Mouse (Mus musculus) heart, embryonic 11.5 days (tissue): ENCODE data around the gene Rmi2. TPM values are rescaled to one million over a fixed set of nuclear protein-coding genes. Genes with fewer than 3 reads are reported as not detected.

Experiments
- ATAC-seq: fragments of 200-750 bp; cut with Nextera tagmentation; replicated peaks from 2 replicates; pipeline ENCODE4 v1.8.0; 2017; ENCODE audit warnings: moderate library complexity; ENCODE audit not compliant: insufficient number of reproducible peaks, low FRiP score, low TSS enrichment
- H3K27ac ChIP-seq: fragments of 300-500 bp; sonication (generic); 2 replicates; pipeline ENCODE4 v1.5.1; 2014; ENCODE audit warnings: mild to moderate bottlenecking, low read depth, low read length
- H3K27me3 ChIP-seq: fragments of 300-500 bp; sonication (generic); 2 replicates; pipeline ENCODE4 v1.6.1; 2014; ENCODE audit warnings: mild to moderate bottlenecking, low read length, mixed read lengths; ENCODE audit not compliant: control insufficient read depth, insufficient read depth
- H3K36me3 ChIP-seq: fragments of 300-500 bp; sonication (generic); 2 replicates; pipeline ENCODE4 v1.6.1; 2014; ENCODE audit warnings: mild to moderate bottlenecking, low read length, moderate library complexity, mixed read lengths; ENCODE audit not compliant: control insufficient read depth, insufficient read depth
- H3K4me1 ChIP-seq: fragments of 300-500 bp; sonication (generic); 2 replicates; pipeline ENCODE4 v1.6.1; 2014; ENCODE audit warnings: low read length; ENCODE audit not compliant: control insufficient read depth, insufficient read depth
- H3K4me2 ChIP-seq: fragments of 300-500 bp; sonication (generic); 2 replicates; pipeline ENCODE4 v1.6.1; 2014; ENCODE audit warnings: mild to moderate bottlenecking, moderate library complexity
- H3K4me3 ChIP-seq: fragments of 300-500 bp; sonication (generic); 2 replicates; pipeline ENCODE4 v1.5.1; 2014; ENCODE audit warnings: low read depth, low read length
- H3K9ac ChIP-seq: fragments of 300-500 bp; sonication (generic); 2 replicates; pipeline ENCODE4 v1.6.1; 2014; ENCODE audit warnings: mild to moderate bottlenecking, low read depth, low read length, moderate library complexity
- H3K9me3 ChIP-seq: fragments of 300-500 bp; sonication (generic); replicated peaks from 2 replicates; pipeline ENCODE4 v1.6.1; 2016; ENCODE audit warnings: low read length; ENCODE audit not compliant: control insufficient read depth
- WGBS: fragments of 180-500 bp; shearing (Covaris S2); extraction: QIAGEN DNeasy Blood & Tissue Kit; methylation state at CpG from one replicate; pipeline ENCODE4 v1.1.7; 2014; ENCODE audit not compliant: insufficient replicate concordance; 5-methylcytosine and 5-hydroxymethylcytosine counted together
- polyA plus RNA-seq: library from polyadenylated mRNA; unstranded; fragments of >200 nt; fragmentation: Nextera tagmentation; extraction: Ambion mirVana; gene quantifications from 2 replicates; pipeline ENCODE4 v1.2.1, GENCODE M21; 2014

Rmi2 gene
- polyA plus RNA-seq, 1 experiment from 2014 or later = 2.9 TPM

DNA sequence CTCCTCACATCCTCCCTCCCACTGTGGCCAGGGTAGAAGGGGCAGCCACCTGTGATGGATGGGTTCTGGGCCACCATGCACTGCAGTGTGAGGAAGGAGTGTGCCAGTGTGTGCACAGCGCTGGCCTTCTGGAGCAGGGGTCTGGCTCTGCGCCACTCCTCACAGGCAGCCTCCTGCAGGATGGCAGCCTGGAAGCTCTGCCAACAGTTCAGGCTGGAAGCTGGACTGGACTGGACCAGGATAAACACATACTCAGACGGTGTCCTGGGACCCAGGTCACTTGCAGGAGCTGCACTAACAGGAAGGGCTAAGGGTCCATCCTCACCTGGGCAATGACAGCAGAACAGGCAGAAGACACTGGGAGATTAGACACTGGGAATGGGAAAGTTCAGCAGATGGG lies 98.5 kb downstream of the Rmi2 start:
- Histone ChIP-seq H3K9me3 (0 out of 2 replicates have a peak, but pooled peaks cover 4% of the 10 kb centered on the region), H3K4me2 (no peak overlapping the region), H3K36me3 (no peaks in the 10 kb centered on the region), H3K4me3 (no peak overlapping the region), H3K27ac (no peak overlapping the region), H3K27me3 (no peaks in the 10 kb centered on the region; the same call in 1 of the 2 replicates), H3K4me1 (no peaks in the 10 kb centered on the region; the same call in 1 of the 2 replicates), H3K9ac (no peak overlapping the region)
- 69% methylated on average over 3 of the region's 3 CpGs for WGBS
- ATAC-seq = no peak

DNA sequence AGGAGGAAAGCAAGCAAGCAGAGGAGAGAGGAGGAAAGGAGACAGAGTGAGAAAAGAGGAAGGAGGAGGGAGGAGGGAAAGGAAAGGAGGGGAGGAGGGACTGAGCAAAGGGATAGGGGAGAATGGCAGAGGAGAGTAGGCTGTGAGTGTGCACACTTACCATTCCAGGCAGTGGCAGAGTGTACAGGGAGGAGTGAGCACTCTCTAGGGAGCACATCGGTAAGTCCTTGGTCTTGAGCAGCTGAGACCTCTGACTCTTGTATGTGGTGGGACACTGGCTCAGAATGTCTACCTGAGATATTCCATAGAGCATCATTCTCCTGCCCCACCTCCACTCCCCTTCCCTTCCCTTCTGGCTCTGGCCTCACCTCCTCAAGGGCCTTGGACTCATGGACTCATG lies 99.2 kb downstream of the Rmi2 start:
- Histone ChIP-seq H3K4me3 (no peak overlapping the region), H3K9me3 (0 out of 2 replicates have a peak, but pooled peaks cover 4% of the 10 kb centered on the region), H3K4me2 (no peak overlapping the region), H3K27me3 (no peaks in the 10 kb centered on the region; the same call in 1 of the 2 replicates), H3K9ac (no peak overlapping the region), H3K4me1 (no peaks in the 10 kb centered on the region; the same call in 1 of the 2 replicates), H3K27ac (no peak overlapping the region), H3K36me3 (no peaks in the 10 kb centered on the region)
- WGBS = 76% methylated on average over 1 of the region's 1 CpGs
- ATAC-seq = no peak

GRCm38 (mm10) chr16:10936700-10937319 lies 102.0 kb downstream of the Rmi2 start:
- Histone ChIP-seq H3K4me3 (no peak overlapping the region), H3K4me1 (no peaks in the 10 kb centered on the region; the same call in 1 of the 2 replicates), H3K27me3 (no peaks in the 10 kb centered on the region; the same call in 1 of the 2 replicates), H3K9me3 (no peaks in the 10 kb centered on the region), H3K9ac (no peak overlapping the region), H3K4me2 (no peak overlapping the region), H3K27ac (no peak overlapping the region), H3K36me3 (no peaks in the 10 kb centered on the region)
- WGBS = 60% methylated on average over 5 of the region's 5 CpGs
- no peak for ATAC-seq

GRCm38 (mm10) chr16:10937497-10937896 lies 102.6 kb downstream of the Rmi2 start:
- no peak overlapping the region for H3K9ac ChIP-seq
- H3K27me3 ChIP-seq = no peaks in the 10 kb centered on the region; the same call in 1 of the 2 replicates
- H3K36me3 ChIP-seq = no peaks in the 10 kb centered on the region
- WGBS = 55% methylated on average over 11 of the region's 11 CpGs
- no peaks in the 10 kb centered on the region for H3K9me3 ChIP-seq
- H3K4me2 ChIP-seq = no peak overlapping the region
- no peak for ATAC-seq
- no peak overlapping the region for H3K27ac ChIP-seq
- no peak overlapping the region for H3K4me3 ChIP-seq
- no peaks in the 10 kb centered on the region; the same call in 1 of the 2 replicates for H3K4me1 ChIP-seq

GRCm38 (mm10) chr16:10939932-10940331 lies 105.1 kb downstream of the Rmi2 start:
- Histone ChIP-seq H3K4me3 (no peak overlapping the region), H3K4me1 (peaks cover 6% of the 10 kb centered on the region; the same call in 1 of the 2 replicates), H3K9ac (no peak overlapping the region), H3K27me3 (no peaks in the 10 kb centered on the region), H3K36me3 (no peaks in the 10 kb centered on the region), H3K4me2 (no peak overlapping the region), H3K27ac (no peak overlapping the region), H3K9me3 (no peaks in the 10 kb centered on the region)
- ATAC-seq = no peak
- WGBS = 89% methylated on average over 4 of the region's 4 CpGs

GRCm38 (mm10) chr16:10940661-10941060 lies 105.8 kb downstream of the Rmi2 start:
- no peak overlapping the region for H3K9ac ChIP-seq
- no peak for ATAC-seq
- peaks cover 6% of the 10 kb centered on the region; the same call in 1 of the 2 replicates for H3K4me1 ChIP-seq
- no peak overlapping the region for H3K4me3 ChIP-seq
- no peaks in the 10 kb centered on the region for H3K9me3 ChIP-seq
- H3K27me3 ChIP-seq = no peaks in the 10 kb centered on the region
- H3K4me2 ChIP-seq = no peak overlapping the region
- no peaks in the 10 kb centered on the region for H3K36me3 ChIP-seq
- H3K27ac ChIP-seq = no peak overlapping the region
- 85% methylated on average over 2 of the region's 2 CpGs for WGBS

Other genes starting within 250 kb of the Rmi2 start
- gene Socs1, start 49.5 kb upstream of the Rmi2 start, polyA plus RNA-seq = 4.8 and 5.3 TPM in 2 replicates
- not detected in 2 replicates for gene Tnp2, start 46.4 kb upstream of the Rmi2 start, polyA plus RNA-seq
- gene Prm3, start 44.1 kb upstream of the Rmi2 start, polyA plus RNA-seq = not detected in 2 replicates
- gene Prm2, start 38.9 kb upstream of the Rmi2 start, polyA plus RNA-seq = not detected in 2 replicates
- gene Prm1, start 29.2 kb upstream of the Rmi2 start, polyA plus RNA-seq = not detected in 2 replicates
- not detected in 2 replicates for gene Gm11172, start 22.1 kb upstream of the Rmi2 start, polyA plus RNA-seq
- 44.7 and 45.8 TPM in 2 replicates for gene Snn, start 225.9 kb downstream of the Rmi2 start, polyA plus RNA-seq
- 61.6 and 63.8 TPM in 2 replicates for gene Litaf, start 231.1 kb downstream of the Rmi2 start, polyA plus RNA-seq